Mouse (Mus musculus): ENCODE results near the gene Adamts17.

The Adamts17 gene

GRCm38 (mm10) chr7:66970974-66971373 is 131.4 kb downstream of the Adamts17 start:
- no peak for DNase-seq (ENCODE audit: low spot score)

GRCm38 (mm10) chr7:66974859-66975258 is 135.3 kb downstream of the Adamts17 start:
- no peak for DNase-seq (ENCODE audit: low spot score)

- DNase-seq (ENCODE audit: low spot score) = no peak
Observed at GRCm38 (mm10) chr7:66976371-66976770, 136.8 kb downstream of the Adamts17 start.

DNA sequence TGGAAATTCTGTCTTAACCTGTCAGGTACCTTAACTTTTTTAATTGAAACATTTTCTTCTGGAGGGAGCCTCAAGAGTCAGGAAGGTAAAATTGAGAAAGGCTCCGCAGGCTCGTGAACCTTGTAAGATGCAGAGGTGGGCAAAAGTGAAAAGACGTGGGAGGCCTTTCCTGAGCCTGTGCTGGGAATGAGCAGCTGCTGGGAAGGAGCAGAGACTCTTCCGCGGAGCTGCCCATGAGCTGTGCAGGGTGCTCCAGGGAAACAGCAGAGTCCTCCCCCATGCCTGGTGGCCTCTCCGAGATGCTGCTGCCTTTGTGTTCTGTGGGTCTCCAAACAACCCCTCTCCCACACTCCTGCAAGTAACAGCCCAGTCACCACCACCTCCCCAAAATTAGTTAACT is 142.1 kb downstream of the Adamts17 start:
- no peak for DNase-seq (ENCODE audit: low spot score)

GRCm38 (mm10) chr7:66982084-66982483 is 142.5 kb downstream of the Adamts17 start:
- no peak for DNase-seq (ENCODE audit: low spot score)

- DNase-seq (ENCODE audit: low spot score) = no peak
Observed at GRCm38 (mm10) chr7:66987671-66988070, 148.1 kb downstream of the Adamts17 start.

DNA sequence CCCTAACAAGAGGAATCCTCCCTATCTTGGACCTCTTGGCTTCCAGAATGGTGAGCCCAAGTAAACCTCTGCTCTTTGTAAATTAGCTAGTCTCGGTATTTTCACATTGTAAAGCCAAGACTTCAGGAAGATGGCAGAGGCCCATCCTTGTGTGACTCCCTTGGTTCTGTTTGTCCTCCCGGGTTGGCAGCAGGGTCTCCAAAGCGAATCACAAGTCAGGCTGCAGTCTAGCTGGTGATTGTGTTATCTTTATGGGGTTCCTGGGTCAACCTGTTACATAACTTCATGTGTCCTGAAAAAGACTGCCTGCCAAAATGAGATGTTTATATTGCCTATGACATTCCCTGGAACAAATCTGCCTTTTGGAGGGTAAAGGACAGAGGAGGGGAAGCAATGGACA is 148.9 kb downstream of the Adamts17 start:
- DNase-seq (ENCODE audit: low spot score) = no peak

- no peak for DNase-seq (ENCODE audit: low spot score)
Observed at GRCm38 (mm10) chr7:66989357-66990045, 150.0 kb downstream of the Adamts17 start.

DNA sequence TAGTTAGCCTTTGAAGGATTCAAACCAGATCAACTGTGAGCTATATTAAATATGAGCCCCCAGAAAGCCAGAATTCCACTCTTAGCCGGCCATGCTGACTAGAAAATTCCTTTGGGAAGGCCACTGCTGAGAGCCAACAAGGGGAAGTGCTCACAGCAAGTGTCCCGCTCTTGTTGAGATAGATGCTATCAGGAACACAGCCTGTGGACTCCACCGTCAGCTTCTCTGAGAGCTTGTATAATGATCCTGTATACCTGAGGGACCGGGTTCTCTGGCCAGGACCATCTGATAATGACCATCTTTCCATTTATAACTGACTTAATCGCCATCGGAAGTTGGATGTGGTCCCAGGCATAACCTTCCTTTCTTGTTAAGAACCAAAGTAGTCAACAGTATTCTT is 159.3 kb downstream of the Adamts17 start:
- no peak for DNase-seq (ENCODE audit: low spot score)

DNA sequence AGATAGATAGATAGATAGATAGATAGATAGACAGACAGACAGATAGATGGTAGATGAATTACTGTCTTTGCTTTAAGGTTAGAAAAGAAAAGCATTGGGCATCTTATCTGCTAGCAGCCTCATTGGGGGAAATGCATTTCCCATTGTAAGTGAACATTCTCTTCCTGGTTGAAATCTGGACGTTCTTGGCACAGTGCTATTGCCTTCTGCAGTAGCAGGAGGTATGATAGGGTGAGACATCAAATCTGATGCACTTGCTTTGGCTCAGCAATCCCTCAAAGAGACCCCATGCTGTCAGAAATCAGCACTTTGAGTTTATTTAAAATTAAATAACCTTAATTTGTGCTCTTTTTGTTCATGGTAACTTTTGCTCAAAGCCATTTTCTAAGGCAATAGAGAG is 164.1 kb downstream of the Adamts17 start:
- no peak for DNase-seq (ENCODE audit: low spot score)

DNA sequence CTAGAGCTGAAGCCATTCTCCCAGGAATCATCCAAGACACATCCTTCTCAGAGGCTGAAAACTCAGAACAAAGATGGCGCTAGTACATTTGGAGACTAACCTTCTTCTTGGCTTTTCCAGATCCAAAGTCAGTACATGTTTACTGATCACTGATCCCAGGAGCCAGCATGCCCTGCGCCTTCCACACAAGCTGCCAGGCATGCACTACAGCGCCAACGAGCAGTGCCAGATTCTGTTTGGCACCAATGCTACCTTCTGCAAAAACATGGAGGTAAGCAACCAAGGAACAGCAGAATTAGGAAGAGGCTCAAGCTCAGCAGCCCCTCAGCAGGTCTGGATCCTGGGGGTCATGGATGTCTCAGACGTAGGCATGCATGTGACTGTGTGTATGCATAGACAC is 164.7 kb downstream of the Adamts17 start:
- no peak for DNase-seq (ENCODE audit: low spot score)

DNA sequence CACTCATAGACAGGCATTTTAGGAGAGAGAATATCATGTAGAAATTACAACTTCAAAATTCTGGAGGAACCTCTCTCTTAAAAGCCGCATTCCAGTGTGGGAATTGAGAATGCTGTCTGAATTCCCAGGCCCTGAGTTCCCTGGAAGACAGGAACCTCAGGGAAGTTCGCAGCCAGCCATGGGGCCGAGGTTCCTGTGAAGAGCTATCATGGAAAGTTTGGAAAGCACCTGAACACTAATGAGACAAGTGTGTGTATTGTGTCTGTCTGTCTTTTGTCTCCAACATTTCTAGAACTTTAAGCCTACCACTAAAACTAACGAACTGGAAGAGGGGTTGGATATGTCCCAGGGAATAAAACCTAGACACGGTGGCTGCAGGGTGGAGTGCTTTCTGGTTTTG is 170.3 kb downstream of the Adamts17 start:
- no peak for DNase-seq (ENCODE audit: low spot score)

- DNase-seq (ENCODE audit: low spot score) = no peak
Observed at GRCm38 (mm10) chr7:67012011-67012751, 172.6 kb downstream of the Adamts17 start.

DNA sequence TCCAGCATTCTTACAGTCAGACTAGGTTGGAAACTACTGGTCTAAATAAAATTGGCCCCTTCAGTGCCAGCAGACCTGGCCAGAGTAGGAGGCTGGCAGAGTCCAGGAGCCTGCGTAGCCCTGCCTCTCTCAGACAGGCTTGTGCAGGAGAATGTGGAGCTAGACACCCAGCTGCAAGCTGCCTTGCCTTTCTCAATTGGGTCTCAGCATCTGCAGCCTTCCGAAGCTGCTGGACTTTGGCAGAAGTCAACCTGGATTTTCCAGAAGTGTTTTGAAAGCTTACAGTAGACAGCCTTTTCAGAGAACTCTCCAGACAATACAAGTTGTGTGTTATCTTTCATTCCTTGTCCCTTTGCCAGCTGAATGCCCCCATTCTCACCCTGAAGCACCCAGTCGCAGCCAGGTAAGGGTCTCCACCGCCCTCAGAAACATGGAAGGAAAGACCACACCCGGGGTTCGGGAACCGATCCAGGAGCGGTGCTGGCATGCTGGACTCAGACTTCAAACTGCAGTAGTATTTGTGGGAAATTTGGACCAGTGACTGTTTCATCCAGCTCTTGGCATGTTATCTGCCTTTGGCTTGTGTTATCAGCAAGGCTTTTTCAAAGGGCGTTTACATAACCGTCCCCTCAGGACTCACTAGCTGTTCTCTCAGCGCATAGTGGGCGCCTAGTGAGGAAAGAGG is 173.8 kb downstream of the Adamts17 start:
- DNase-seq (ENCODE audit: low spot score) = no peak

DNA sequence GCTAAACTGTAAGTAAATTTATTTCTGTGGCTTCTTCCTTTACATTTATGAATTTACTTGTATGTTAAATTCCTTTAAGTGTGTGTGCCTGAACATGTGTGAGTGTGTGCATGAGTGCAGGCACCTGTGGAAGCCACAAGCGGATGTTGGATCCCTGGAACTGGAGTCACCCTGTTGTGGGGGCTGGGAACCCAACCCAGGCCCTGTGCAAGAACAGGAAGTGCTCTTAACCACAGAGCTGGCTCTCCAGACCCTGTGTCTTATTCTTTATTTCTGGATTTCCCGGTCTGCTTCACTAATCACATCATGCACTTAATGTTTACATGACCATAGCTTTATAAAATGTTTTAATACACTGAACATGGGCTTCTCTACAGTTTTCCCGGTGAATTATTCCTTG is 180.4 kb downstream of the Adamts17 start:
- no peak for DNase-seq (ENCODE audit: low spot score)

GRCm38 (mm10) chr7:67026114-67027070 is 186.9 kb downstream of the Adamts17 start:
- no peak for DNase-seq (ENCODE audit: low spot score)

DNA sequence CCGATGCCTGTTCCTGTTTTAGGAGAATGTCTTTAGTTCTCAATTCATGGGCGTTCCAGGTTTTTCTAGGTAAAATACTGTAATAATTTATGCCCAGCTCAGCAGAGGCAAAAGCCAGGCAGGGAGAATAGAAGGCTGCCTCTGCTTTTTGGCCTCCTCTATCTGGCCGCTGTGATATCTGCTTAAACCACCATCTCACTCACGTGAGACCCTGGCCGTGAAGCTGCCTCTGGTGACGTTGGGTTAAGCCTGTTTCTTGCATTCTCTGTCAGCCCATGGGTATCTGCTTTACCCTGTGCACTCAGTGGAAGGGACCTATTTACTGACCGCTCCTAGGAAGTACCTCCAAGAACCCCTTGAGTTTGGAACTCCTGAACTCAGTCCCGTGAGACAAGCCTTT is 187.7 kb downstream of the Adamts17 start:
- DNase-seq (ENCODE audit: low spot score) = no peak

- no peak for DNase-seq (ENCODE audit: low spot score)
Observed at GRCm38 (mm10) chr7:67027696-67028095, 188.2 kb downstream of the Adamts17 start.

DNA sequence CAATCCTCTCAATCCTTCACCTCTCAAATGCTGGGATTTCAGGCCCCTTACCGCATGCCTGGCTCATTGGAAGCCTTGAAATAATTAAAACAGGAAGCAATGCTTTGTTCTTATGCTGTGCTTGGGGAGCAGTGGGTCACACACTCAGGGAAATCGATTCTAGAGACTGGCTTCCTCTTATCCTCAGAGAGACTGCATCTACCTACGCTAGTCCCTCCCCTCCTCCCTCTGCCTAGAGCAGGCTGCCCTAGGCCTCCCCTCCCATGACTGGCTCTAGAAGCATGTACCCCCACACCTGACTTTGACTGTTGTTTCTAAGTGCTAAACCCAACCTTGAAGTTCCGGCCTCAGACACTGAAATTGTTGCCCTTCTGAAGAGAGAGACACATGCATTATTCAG is 189.4 kb downstream of the Adamts17 start:
- DNase-seq (ENCODE audit: low spot score) = no peak

DNA sequence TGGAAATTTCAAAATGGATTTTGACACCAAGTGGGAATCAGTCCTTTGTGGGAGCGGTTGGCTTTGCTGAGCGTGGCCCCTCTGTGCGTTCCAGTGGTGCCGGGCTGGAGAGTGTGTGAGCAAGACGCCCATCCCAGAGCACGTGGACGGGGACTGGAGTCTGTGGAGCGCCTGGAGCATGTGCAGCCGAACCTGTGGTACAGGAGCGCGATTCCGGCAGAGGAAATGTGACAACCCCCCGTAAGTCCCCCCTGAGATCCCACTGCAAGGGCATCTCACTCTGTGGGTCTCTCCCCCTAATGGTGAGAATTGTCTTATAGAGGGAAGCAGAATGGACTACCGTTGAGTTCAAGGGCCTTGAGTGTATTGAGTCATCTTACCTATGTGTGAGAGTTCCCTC is 189.9 kb downstream of the Adamts17 start:
- DNase-seq (ENCODE audit: low spot score) = no peak

DNA sequence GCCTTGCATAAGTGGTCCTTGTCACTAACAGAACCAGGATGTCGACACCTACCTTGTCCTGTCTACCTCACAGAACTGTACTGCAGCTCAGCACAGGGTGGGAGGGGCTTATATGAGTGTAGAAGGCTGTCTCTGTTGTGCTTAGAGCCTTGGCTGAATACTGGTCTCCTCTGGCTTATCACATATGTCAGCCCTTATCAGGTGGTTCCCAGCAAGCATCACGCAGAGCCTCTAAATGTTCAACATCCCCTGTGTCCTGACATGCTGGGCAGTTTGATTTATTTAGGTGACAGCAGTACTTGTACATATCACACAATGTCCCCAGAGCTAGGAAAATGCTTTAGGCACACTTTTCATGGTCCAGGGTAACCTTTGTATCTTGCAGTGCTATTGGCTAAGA is 191.7 kb downstream of the Adamts17 start:
- no peak for DNase-seq (ENCODE audit: low spot score)

DNA sequence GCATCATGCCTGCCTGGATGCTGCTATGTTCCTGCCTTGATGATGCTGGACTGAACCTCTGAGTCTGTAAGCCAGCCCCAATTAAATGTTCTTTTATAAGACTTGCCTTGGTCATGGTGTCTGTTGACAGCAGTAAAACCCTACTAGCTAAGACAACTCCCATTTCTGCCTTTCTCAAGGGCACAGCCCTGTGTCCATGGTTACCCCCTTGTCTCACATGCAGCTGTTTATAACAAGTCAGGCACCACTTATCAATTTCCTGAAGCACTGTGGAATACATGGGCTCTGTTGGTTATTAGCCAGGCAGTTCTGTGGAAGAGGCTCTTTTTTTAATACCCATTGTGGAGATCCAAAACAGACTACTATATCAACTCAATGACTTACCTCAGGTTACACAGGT is 193.1 kb downstream of the Adamts17 start:
- no peak for DNase-seq (ENCODE audit: low spot score)
